Mouse (Mus musculus): Measurements from ENCODE around the gene Tas1r2.
A peak's percentile ranks its signal among the peaks of the same experiment; 100 is the strongest.

Gene Tas1r2

GRCm38 (mm10) chr4:139639801-139640200 lies 13.5 kb upstream of the Tas1r2 start:
- DNase-seq (ENCODE audit: low spot score): peak; percentile 49

GRCm38 (mm10) chr4:139640333-139640732 lies 13.0 kb upstream of the Tas1r2 start:
- DNase-seq (ENCODE audit: low spot score): no peak

GRCm38 (mm10) chr4:139640775-139641174 lies 12.6 kb upstream of the Tas1r2 start:
- DNase-seq (ENCODE audit: low spot score): no peak

GRCm38 (mm10) chr4:139641829-139642425 lies 11.4 kb upstream of the Tas1r2 start:
- DNase-seq (ENCODE audit: low spot score): peak; percentile 60

GRCm38 (mm10) chr4:139643972-139644371 lies 9.4 kb upstream of the Tas1r2 start:
- DNase-seq (ENCODE audit: low spot score): peak; percentile 88

- DNase-seq (ENCODE audit: low spot score): peak; percentile 41
Measured at GRCm38 (mm10) chr4:139646916-139647315, 6.4 kb upstream of the Tas1r2 start.

GRCm38 (mm10) chr4:139650086-139650743 lies 3.1 kb upstream of the Tas1r2 start:
- no peak for DNase-seq (ENCODE audit: low spot score)

GRCm38 (mm10) chr4:139650907-139651306 lies 2.4 kb upstream of the Tas1r2 start:
- DNase-seq (ENCODE audit: low spot score): no peak

- no peak for DNase-seq (ENCODE audit: low spot score)
Measured at GRCm38 (mm10) chr4:139661897-139662296, 8.6 kb downstream of the Tas1r2 start.

GRCm38 (mm10) chr4:139667632-139668031 lies 14.3 kb downstream of the Tas1r2 start:
- DNase-seq (ENCODE audit: low spot score): no peak

- DNase-seq (ENCODE audit: low spot score): peak; percentile 88
Measured at GRCm38 (mm10) chr4:139669847-139670246, 16.5 kb downstream of the Tas1r2 start.

- DNase-seq (ENCODE audit: low spot score): peak; percentile 50
Measured at GRCm38 (mm10) chr4:139675696-139676095, 22.4 kb downstream of the Tas1r2 start.

- DNase-seq (ENCODE audit: low spot score): no peak
Measured at GRCm38 (mm10) chr4:139683728-139684638, 30.6 kb downstream of the Tas1r2 start.

GRCm38 (mm10) chr4:139684639-139685017 lies 31.3 kb downstream of the Tas1r2 start:
- peak; percentile 92 for DNase-seq (ENCODE audit: low spot score)

GRCm38 (mm10) chr4:139688058-139688457 lies 34.7 kb downstream of the Tas1r2 start:
- no peak for DNase-seq (ENCODE audit: low spot score)

- DNase-seq (ENCODE audit: low spot score): no peak
Measured at GRCm38 (mm10) chr4:139689627-139690269, 36.4 kb downstream of the Tas1r2 start.

- DNase-seq (ENCODE audit: low spot score): no peak
Measured at GRCm38 (mm10) chr4:139693315-139693714, 40.0 kb downstream of the Tas1r2 start.

- DNase-seq (ENCODE audit: low spot score): peak; percentile 73
Measured at GRCm38 (mm10) chr4:139697755-139698154, 44.4 kb downstream of the Tas1r2 start.

GRCm38 (mm10) chr4:139698602-139699001 lies 45.3 kb downstream of the Tas1r2 start:
- DNase-seq (ENCODE audit: low spot score): no peak

GRCm38 (mm10) chr4:139702914-139703313 lies 49.6 kb downstream of the Tas1r2 start:
- DNase-seq (ENCODE audit: low spot score): no peak

- DNase-seq (ENCODE audit: low spot score): no peak
Measured at GRCm38 (mm10) chr4:139703468-139703867, 50.1 kb downstream of the Tas1r2 start.

GRCm38 (mm10) chr4:139705986-139706385 lies 52.6 kb downstream of the Tas1r2 start:
- DNase-seq (ENCODE audit: low spot score): no peak
